Mouse (Mus musculus): Measurements from ENCODE around the gene Gm21760. TPM values are rescaled to one million over a fixed set of nuclear protein-coding genes. Genes with fewer than 3 reads are reported as not detected.
"Not testable (repeated sequence)": the region's sequence is repeated elsewhere in the genome, so short reads cannot be mapped to it uniquely, and the experiment has no call there.

Gene Gm21760
- not detected in 2 replicates for polyA plus RNA-seq (2015; fragmentation: Nextera tagmentation; extraction: Ambion mirVana)

- not testable (repeated sequence) for H3K36me3 ChIP-seq (ENCODE audit: control insufficient read depth, insufficient read depth, low read length); H3K27ac ChIP-seq (replicated peaks); ATAC-seq (ENCODE audit: low FRiP score, low TSS enrichment); H3K4me1 ChIP-seq (replicated peaks; ENCODE audit: control insufficient read depth, insufficient read depth); H3K27me3 ChIP-seq (ENCODE audit: control insufficient read depth, insufficient read depth, low read length); H3K9ac ChIP-seq (ENCODE audit: low read length); H3K4me3 ChIP-seq (ENCODE audit: low read depth, low read length); H3K4me2 ChIP-seq (replicated peaks; ENCODE audit: low read depth); DNase-seq (ENCODE audit: low spot score); H3K9me3 ChIP-seq (ENCODE audit: control insufficient read depth, low read length)
- WGBS: no CpG with 5 or more reads among the region's 6 CpGs
Measured at GRCm38 (mm10) chrY:80133479-80133878, at the start of gene Gm21760. Gene Gm21760, plus strand, starts transcription at chrY:80133779.
